Mouse (Mus musculus) kidney, adult 2 months (tissue): ENCODE measurements at regions not wholly inside any gene's neighbourhood (a gene's known extent, or its start where the extent isn't known, plus 50 kb on each side); places are given as distances from the start of the nearest gene placed in this dataset.

ENCODE experiments used
- CTCF ChIP-seq: fragments of 200-500 bp; conservative IDR thresholded peaks from 2 replicates; pipeline ENCODE4 v1.5.1; 2011; ENCODE audit warnings: low read depth, mild to moderate bottlenecking, control low read depth, low read length, moderate library complexity, mixed read lengths; ENCODE audit not compliant: insufficient read depth, insufficient read length
- POLR2A ChIP-seq: fragments of 200-500 bp; IDR thresholded peaks from one replicate; pipeline ENCODE4 v1.6.1; 2011; ENCODE audit warnings: low read depth, low read length, control low read depth

DNA sequence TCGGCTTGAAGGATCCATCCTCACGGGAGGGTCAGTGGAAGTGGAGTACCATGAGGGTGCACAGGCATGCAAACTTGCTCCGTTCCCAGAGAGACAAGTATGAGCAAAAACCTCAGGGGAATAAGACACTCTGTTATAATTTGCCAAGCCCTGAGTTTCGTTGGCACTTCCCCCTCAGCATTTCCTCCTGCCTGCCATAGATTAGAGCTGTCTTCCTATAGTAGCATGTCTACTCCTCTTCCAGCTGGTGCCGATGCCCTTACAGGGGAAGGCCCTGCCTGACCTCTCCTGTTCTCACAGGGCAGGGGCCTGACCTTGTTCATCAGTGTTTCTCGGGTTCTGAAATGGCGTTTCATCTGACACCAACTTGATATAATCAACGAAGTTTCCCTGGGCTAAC, 611.9 kb upstream of the Nrp1 start:
- no peak for TF ChIP-seq POLR2A
- no peak for TF ChIP-seq CTCF
